Comparison of ENCODE assay signal across 8 mouse cellular contexts in the genomic region with DNA sequence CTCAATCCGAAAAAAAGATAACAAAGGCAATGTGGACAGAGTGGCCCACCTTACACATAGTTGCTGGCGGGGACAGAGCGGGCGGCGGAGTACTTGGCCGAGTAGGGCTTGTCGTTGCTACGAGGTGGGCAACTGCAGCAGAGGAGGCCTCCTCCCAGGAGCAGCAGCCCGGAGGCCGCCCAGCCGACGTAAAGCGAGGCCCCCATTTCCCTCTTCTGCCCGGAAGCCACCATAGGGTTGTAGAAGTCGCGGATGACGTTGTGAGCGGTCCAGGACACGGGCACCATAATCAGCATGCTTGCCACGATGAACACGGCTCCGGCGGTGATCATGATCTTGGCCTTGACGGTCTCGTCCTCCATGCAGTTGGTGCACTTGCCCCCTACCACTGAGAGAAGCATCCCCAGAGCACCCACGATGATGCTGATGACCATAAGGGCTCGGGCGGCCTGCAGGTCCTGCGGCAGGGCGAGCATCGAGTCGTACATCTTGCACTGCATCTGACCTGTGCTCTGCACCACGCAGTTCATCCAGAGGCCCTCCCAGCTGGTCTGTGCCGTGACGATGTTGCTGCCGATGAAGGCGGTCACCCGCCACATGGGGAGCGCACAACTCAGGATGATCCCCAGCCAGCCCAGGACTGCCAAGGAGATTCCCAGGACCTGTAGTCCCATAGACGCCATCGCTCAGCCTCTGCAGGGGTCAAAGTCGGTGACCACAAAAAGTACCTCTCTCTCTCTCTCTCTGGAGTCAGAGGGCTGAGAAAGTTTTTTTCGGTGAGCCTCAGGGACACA. TPM values are rescaled to one million over a fixed set of nuclear protein-coding genes. Genes with fewer than 3 reads are reported as not detected.
DNase-seq lines count a peak whose midpoint lies in the region; ATAC-seq lines count a peak whose summit lies in the region.
"Had no signal": no experiment of that assay in that cellular context is flagged by ENCODE, and none has a peak within 500 bp of the region (broad histone marks: within the 10 kb centered on the region; RNA-seq: fewer than 3 reads in every experiment).

No protein-coding gene starts in this region.

- WGBS in kidney, embryonic 14.5 days = 18% methylated on average over 43 of the region's 43 CpGs
- 18% methylated on average over 43 of the region's 43 CpGs for WGBS in intestine, embryonic 16.5 days

- no peak for DNase-seq in kidney, adult 11 months
- DNase-seq in thymus, postnatal 14 days = peak; percentile 21
- no peak for DNase-seq in thymus, adult 18-20 months
- DNase-seq in left cerebral cortex, adult 8-10 months (ENCODE audit: low spot score in 2 of 2) = no peak
- no peak for DNase-seq in spleen, postnatal 4 days (ENCODE audit: low spot score in 2 of 2)

- H3K9ac ChIP-seq in kidney, embryonic 14.5 days (ENCODE audit: low read depth, low read length) = peak overlapping the region; percentile 61
- peak overlapping the region; percentile 74 for H3K9ac ChIP-seq in intestine, embryonic 16.5 days (ENCODE audit: low read depth, low read length)
- H3K9ac ChIP-seq: liver, embryonic 14.5 days had no signal

- H3K27me3 ChIP-seq in kidney, embryonic 14.5 days (ENCODE audit: control insufficient read depth, insufficient read depth, low read length) = peaks cover 20% of the 10 kb centered on the region
- no peaks in the 10 kb centered on the region for H3K27me3 ChIP-seq in intestine, embryonic 16.5 days (replicated peaks; ENCODE audit: control insufficient read depth, insufficient read depth, low read length)

- peak overlapping the region; percentile 37 for H3K4me3 ChIP-seq in kidney, embryonic 14.5 days (ENCODE audit: low read length)
- H3K4me3 ChIP-seq in intestine, embryonic 16.5 days (ENCODE audit: low read length) = peak overlapping the region; percentile 47

- no peaks in the 10 kb centered on the region for H3K9me3 ChIP-seq in kidney, embryonic 14.5 days (ENCODE audit: control insufficient read depth, low read length)
- H3K9me3 ChIP-seq in intestine, embryonic 16.5 days (ENCODE audit: control insufficient read depth, low read length) = no peaks in the 10 kb centered on the region

- peaks cover 12% of the 10 kb centered on the region; the same call in 1 of the 2 replicates for H3K4me1 ChIP-seq in kidney, embryonic 14.5 days (ENCODE audit: control insufficient read depth, insufficient read depth, low read length)
- H3K4me1 ChIP-seq in intestine, embryonic 16.5 days (ENCODE audit: control insufficient read depth, insufficient read depth, low read length) = peaks cover 20% of the 10 kb centered on the region

- peak overlapping the region; percentile 83 for H3K27ac ChIP-seq in kidney, embryonic 14.5 days (ENCODE audit: low read depth, low read length)
- peak overlapping the region; percentile 90 for H3K27ac ChIP-seq in intestine, embryonic 16.5 days (ENCODE audit: low read length)
- H3K27ac ChIP-seq: liver, embryonic 14.5 days had no signal

- ATAC-seq in kidney, embryonic 14.5 days (ENCODE audit: low FRiP score, low TSS enrichment) = peak; percentile 24; the same call in 1 of the 2 replicates
- peak; percentile 19 for ATAC-seq in intestine, embryonic 16.5 days

- peak overlapping the region; percentile 31 for H3K4me2 ChIP-seq in kidney, embryonic 14.5 days (replicated peaks; ENCODE audit: low read depth, low read length)
- H3K4me2 ChIP-seq in intestine, embryonic 16.5 days (ENCODE audit: low read depth, low read length) = peak overlapping the region; percentile 44

- no peaks in the 10 kb centered on the region for H3K36me3 ChIP-seq in kidney, embryonic 14.5 days (ENCODE audit: control insufficient read depth, insufficient read depth, low read length)
- H3K36me3 ChIP-seq in intestine, embryonic 16.5 days (ENCODE audit: control insufficient read depth, insufficient read depth, low read length) = no peaks in the 10 kb centered on the region

RNA-seq across cellular contexts. Expression of a gene that starts 0.5 kb away (rescaled TPM):
- 73.4 and 76.1 TPM in 2 replicates for polyA plus RNA-seq in kidney, embryonic 14.5 days (2014; fragmentation: Nextera tagmentation; extraction: Ambion mirVana)
- polyA plus RNA-seq in intestine, embryonic 16.5 days (2015; fragmentation: Nextera tagmentation; extraction: Ambion mirVana) = 48.7 and 54.2 TPM in 2 replicates
- not detected for total RNA-seq in left cerebral cortex, adult 8-10 months (2022)

RNA-seq across cellular contexts. Expression of a gene that starts 14.1 kb away (rescaled TPM):
- polyA plus RNA-seq in kidney, embryonic 14.5 days (2014; fragmentation: Nextera tagmentation; extraction: Ambion mirVana) = 19.4 and 26.6 TPM in 2 replicates
- 27.2 TPM in 2 replicates for polyA plus RNA-seq in intestine, embryonic 16.5 days (2015; fragmentation: Nextera tagmentation; extraction: Ambion mirVana)
- 10 to 100 TPM in 3 of 4 experiments, 1 to 10 TPM in 1; 9.7 to 11.5 (median 11.1) TPM for total RNA-seq in left cerebral cortex, adult 8-10 months (2022)

RNA-seq across cellular contexts. Expression of a gene that starts 30.9 kb away (rescaled TPM):
- 0.20 and 0.24 TPM in 2 replicates for polyA plus RNA-seq in kidney, embryonic 14.5 days (2014; fragmentation: Nextera tagmentation; extraction: Ambion mirVana)
- 2.1 and 6.4 TPM in 2 replicates for polyA plus RNA-seq in intestine, embryonic 16.5 days (2015; fragmentation: Nextera tagmentation; extraction: Ambion mirVana)
- not detected for total RNA-seq in left cerebral cortex, adult 8-10 months (2022)

RNA-seq across cellular contexts. Expression of a gene that starts 39.7 kb away (rescaled TPM):
- polyA plus RNA-seq in kidney, embryonic 14.5 days (2014; fragmentation: Nextera tagmentation; extraction: Ambion mirVana) = not detected in 2 replicates
- not detected in 2 replicates for polyA plus RNA-seq in intestine, embryonic 16.5 days (2015; fragmentation: Nextera tagmentation; extraction: Ambion mirVana)
- total RNA-seq in left cerebral cortex, adult 8-10 months (2022) = not detected

RNA-seq across cellular contexts. Expression of a gene that starts 39.8 kb away (rescaled TPM):
- 47.0 and 54.7 TPM in 2 replicates for polyA plus RNA-seq in kidney, embryonic 14.5 days (2014; fragmentation: Nextera tagmentation; extraction: Ambion mirVana)
- polyA plus RNA-seq in intestine, embryonic 16.5 days (2015; fragmentation: Nextera tagmentation; extraction: Ambion mirVana) = 187 and 217 TPM in 2 replicates
- total RNA-seq in left cerebral cortex, adult 8-10 months (2022) = under 1 TPM in 2 of 4 experiments, not detected in 2; 0.50 to 0.93 TPM
